Mouse (Mus musculus): ENCODE results near the gene Sfr1.

Gene Sfr1

DNA sequence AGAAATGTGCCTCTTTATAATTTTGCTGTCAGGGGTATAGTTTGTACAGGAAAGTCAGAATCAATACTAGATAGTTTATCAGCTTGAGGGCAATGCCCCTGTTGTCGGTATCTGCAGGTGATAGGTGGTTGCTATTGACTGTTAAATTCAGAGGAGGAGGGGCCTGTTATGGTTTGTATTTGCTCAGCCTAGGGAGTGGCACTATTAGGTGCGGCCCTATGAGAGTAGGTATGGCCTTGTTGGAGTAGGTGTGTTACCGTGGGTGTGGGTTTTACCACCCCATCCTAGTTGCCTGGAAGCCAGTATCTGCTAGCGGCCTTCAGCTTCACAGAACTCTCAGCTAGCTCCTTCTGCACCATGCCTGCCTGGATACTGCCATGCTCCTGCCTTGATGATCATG is 22.4 kb downstream of the Sfr1 start:
- no peak for DNase-seq

GRCm38 (mm10) chr19:47754931-47755330 is 23.4 kb downstream of the Sfr1 start:
- no peak for DNase-seq

- DNase-seq: peak; percentile 1
Observed at GRCm38 (mm10) chr19:47755625-47756024, 24.1 kb downstream of the Sfr1 start.

DNA sequence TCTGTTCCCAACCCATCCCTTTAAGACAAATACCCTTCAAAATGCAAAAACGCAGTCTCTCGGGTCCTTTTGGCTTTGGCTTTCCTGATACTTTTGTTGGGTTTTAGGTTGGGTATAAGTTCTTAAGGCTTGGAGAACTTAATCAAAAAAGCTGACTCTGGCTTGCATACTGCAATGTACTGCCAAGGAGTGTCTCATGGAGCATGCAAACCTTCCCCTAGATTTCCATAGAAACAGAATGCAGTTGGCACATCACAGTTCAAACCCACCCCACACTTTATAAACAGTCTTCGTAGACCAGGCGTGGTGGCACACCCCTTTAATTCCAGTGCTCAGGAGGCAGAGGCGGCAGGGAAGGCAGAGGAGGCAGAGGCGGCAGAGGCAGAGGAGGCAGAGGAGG is 46.4 kb downstream of the Sfr1 start:
- DNase-seq: no peak

GRCm38 (mm10) chr19:47780145-47780544 is 48.7 kb downstream of the Sfr1 start:
- DNase-seq: no peak

GRCm38 (mm10) chr19:47780972-47781371 is 49.5 kb downstream of the Sfr1 start:
- DNase-seq: no peak

DNA sequence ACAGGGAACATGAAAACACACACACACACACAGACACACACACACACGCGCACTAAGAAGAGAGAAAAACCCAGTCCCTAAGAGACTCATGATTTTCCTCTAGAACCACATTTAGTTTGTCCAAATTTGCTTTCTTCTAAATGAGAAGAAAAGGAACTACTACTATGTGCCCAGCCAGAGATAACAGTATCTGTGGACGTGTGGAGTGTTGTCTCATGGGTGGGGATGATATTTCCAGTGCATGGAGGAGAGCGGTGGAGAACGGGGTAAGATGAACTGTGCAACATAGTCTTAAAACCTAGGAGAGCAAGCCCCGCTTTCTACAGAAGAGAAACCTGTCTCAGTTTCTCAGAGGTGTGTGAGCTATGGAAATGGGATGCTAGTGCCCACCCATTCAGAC is 52.4 kb downstream of the Sfr1 start:
- no peak for DNase-seq

Data from thymus, postnatal 25 days (tissue).